Mouse (Mus musculus) lung, postnatal 10 days (tissue): ENCODE measurements around the gene Dhrs13.
"Not testable (repeated sequence)": the region's sequence is repeated elsewhere in the genome, so short reads cannot be mapped to it uniquely, and the experiment has no call there.

Source experiments
- DNase-seq: peaks from one replicate; pipeline ENCODE4 v3.0.0; 2021

Gene Dhrs13

GRCm38 (mm10) chr11:78031947-78032808, at the start of gene Dhrs13:
Gene Dhrs13 (plus strand): TSS chr11:78032280.
- DNase-seq: peak; percentile 95

GRCm38 (mm10) chr11:77982441-77982905, 49.6 kb upstream of the Dhrs13 start, which contains the start of gene Phf12:
Gene Phf12 (plus strand): TSS chr11:77982754.
- peak; percentile 99 for DNase-seq

- peak; percentile 76 for DNase-seq
Observed at GRCm38 (mm10) chr11:77983191-77983936, 48.7 kb upstream of the Dhrs13 start.

GRCm38 (mm10) chr11:77983937-77984835, 47.9 kb upstream of the Dhrs13 start:
- peak; percentile 76 for DNase-seq

- DNase-seq: peak; percentile 53
Observed at GRCm38 (mm10) chr11:77984836-77985231, 47.2 kb upstream of the Dhrs13 start.

- DNase-seq: no peak
Observed at GRCm38 (mm10) chr11:77985541-77986065, 46.5 kb upstream of the Dhrs13 start.

GRCm38 (mm10) chr11:77989071-77989690, 42.9 kb upstream of the Dhrs13 start:
- DNase-seq: peak; percentile 29

- no peak for DNase-seq
Observed at GRCm38 (mm10) chr11:77995556-77995955, 36.5 kb upstream of the Dhrs13 start.

GRCm38 (mm10) chr11:78006446-78006845, 25.6 kb upstream of the Dhrs13 start:
- no peak for DNase-seq

GRCm38 (mm10) chr11:78019676-78020075, 12.4 kb upstream of the Dhrs13 start:
- DNase-seq: peak; percentile 81

- DNase-seq: peak; percentile 53
Observed at GRCm38 (mm10) chr11:78023607-78024006, 8.5 kb upstream of the Dhrs13 start.

- DNase-seq: no peak
Observed at GRCm38 (mm10) chr11:78029240-78029639, 2.8 kb upstream of the Dhrs13 start.

- no peak for DNase-seq
Observed at GRCm38 (mm10) chr11:78030600-78030999, 1.5 kb upstream of the Dhrs13 start.

- DNase-seq: no peak
Observed at GRCm38 (mm10) chr11:78031389-78031788, 691 bp upstream of the Dhrs13 start.

- DNase-seq: no peak
Observed at GRCm38 (mm10) chr11:78032809-78033195, 722 bp downstream of the Dhrs13 start.

GRCm38 (mm10) chr11:78033931-78034617, 2.0 kb downstream of the Dhrs13 start:
- DNase-seq: no peak

GRCm38 (mm10) chr11:78036791-78037190, 4.7 kb downstream of the Dhrs13 start:
- DNase-seq: no peak

- DNase-seq: peak; percentile 77
Observed at GRCm38 (mm10) chr11:78037831-78038752, 6.0 kb downstream of the Dhrs13 start, which contains the start of gene Flot2. Gene Flot2 (plus strand): TSS chr11:78037931.

- DNase-seq: no peak
Observed at GRCm38 (mm10) chr11:78040878-78041277, 8.8 kb downstream of the Dhrs13 start.

GRCm38 (mm10) chr11:78042290-78042870, 10.3 kb downstream of the Dhrs13 start:
- DNase-seq: not testable (repeated sequence)
